Mouse (Mus musculus) forebrain, embryonic 12.5 days (tissue): ENCODE measurements around the gene Pdgfb. TPM values are rescaled to one million over a fixed set of nuclear protein-coding genes. Genes with fewer than 3 reads are reported as not detected.
A peak's percentile ranks its signal among the peaks of the same experiment; 100 is the strongest.

ENCODE experiments used
- ATAC-seq: fragments of 200-750 bp; cut with Nextera tagmentation; 2 replicates; pipeline ENCODE4 v1.8.0; 2017; ENCODE audit warnings: moderate TSS enrichment; ENCODE audit not compliant: low FRiP score
- H3K27ac ChIP-seq: fragments of 300-500 bp; sonication (generic); 2 replicates; pipeline ENCODE4 v1.5.1; 2016; ENCODE audit warnings: mild to moderate bottlenecking
- H3K27me3 ChIP-seq: fragments of 300-500 bp; sonication (generic); 2 replicates; pipeline ENCODE4 v1.6.1; 2016; ENCODE audit warnings: mild to moderate bottlenecking
- H3K36me3 ChIP-seq: fragments of 300-500 bp; sonication (generic); replicated peaks from 2 replicates; pipeline ENCODE4 v1.6.1; 2016; ENCODE audit warnings: mild to moderate bottlenecking
- H3K4me1 ChIP-seq: fragments of 300-500 bp; sonication (generic); 2 replicates; pipeline ENCODE4 v1.6.1; 2016
- H3K4me2 ChIP-seq: fragments of 300-500 bp; sonication (generic); 2 replicates; pipeline ENCODE4 v1.6.1; 2016; ENCODE audit warnings: mild to moderate bottlenecking, moderate library complexity
- H3K4me3 ChIP-seq: fragments of 300-500 bp; sonication (generic); replicated peaks from 2 replicates; pipeline ENCODE4 v1.5.1; 2016; ENCODE audit warnings: mild to moderate bottlenecking
- H3K9ac ChIP-seq: fragments of 300-500 bp; sonication (generic); 2 replicates; pipeline ENCODE4 v1.6.1; 2016; ENCODE audit warnings: mild to moderate bottlenecking
- H3K9me3 ChIP-seq: fragments of 300-500 bp; sonication (generic); 2 replicates; pipeline ENCODE4 v1.6.1; 2016
- WGBS: fragments of 180-500 bp; shearing (Covaris S2); methylation state at CpG from one replicate; pipeline ENCODE4 v1.1.7; 2016; 5-methylcytosine and 5-hydroxymethylcytosine counted together
- polyA plus RNA-seq: library from polyadenylated mRNA; unstranded; fragments of >200 nt; fragmentation: Nextera tagmentation; extraction: Ambion mirVana; gene quantifications from 2 replicates; pipeline ENCODE4 v1.2.1, GENCODE M21; 2016

The Pdgfb gene
- polyA plus RNA-seq, 1 experiment from 2014 or later, result 2.3 TPM

- no peaks in the 10 kb centered on the region for H3K36me3 ChIP-seq
- H3K9ac ChIP-seq, result peak overlapping the region; percentile 60
- peak overlapping the region; percentile 61 for H3K4me3 ChIP-seq
- H3K9me3 ChIP-seq, result no peaks in the 10 kb centered on the region
- H3K27ac ChIP-seq, result no peak overlapping the region
- 4% methylated on average over 22 of the region's 36 CpGs for WGBS
- H3K4me1 ChIP-seq, result peaks cover 33% of the 10 kb centered on the region
- no peak for ATAC-seq
- peak overlapping the region; percentile 100 for H3K4me2 ChIP-seq
- peaks cover 82% of the 10 kb centered on the region for H3K27me3 ChIP-seq
Observed at GRCm38 (mm10) chr15:80013256-80014030, 1.3 kb downstream of the Pdgfb start.

- H3K36me3 ChIP-seq, result no peaks in the 10 kb centered on the region
- 0 out of 2 replicates have a peak overlapping the region, but pooled peaks have one; percentile 21 for H3K27ac ChIP-seq
- H3K9ac ChIP-seq, result peak overlapping the region; percentile 60
- peaks cover 87% of the 10 kb centered on the region for H3K27me3 ChIP-seq
- WGBS, result under 1% methylated on average over 49 of the region's 60 CpGs
- peak overlapping the region; percentile 100 for H3K4me2 ChIP-seq
- peak overlapping the region; percentile 61 for H3K4me3 ChIP-seq
- H3K4me1 ChIP-seq, result peaks cover 33% of the 10 kb centered on the region
- no peaks in the 10 kb centered on the region for H3K9me3 ChIP-seq
- peak; percentile 47 for ATAC-seq
Observed at GRCm38 (mm10) chr15:80012527-80013201, 2.1 kb downstream of the Pdgfb start.

- Histone ChIP-seq H3K4me1 (peaks cover 33% of the 10 kb centered on the region), H3K9me3 (no peaks in the 10 kb centered on the region), H3K27me3 (peaks cover 82% of the 10 kb centered on the region), H3K9ac (peak overlapping the region; percentile 60), H3K4me2 (peak overlapping the region; percentile 100), H3K4me3 (peak overlapping the region; percentile 61), H3K27ac (0 out of 2 replicates have a peak overlapping the region, but pooled peaks have one; percentile 21), H3K36me3 (no peaks in the 10 kb centered on the region)
- ATAC-seq, result peak; percentile 63
- WGBS, result under 1% methylated on average over 50 of the region's 56 CpGs
Observed at GRCm38 (mm10) chr15:80011778-80012526, 2.8 kb downstream of the Pdgfb start.

GRCm38 (mm10) chr15:80011194-80011593 is 3.6 kb downstream of the Pdgfb start:
- H3K27me3 ChIP-seq, result peaks cover 74% of the 10 kb centered on the region
- H3K27ac ChIP-seq, result no peak overlapping the region
- no peak overlapping the region for H3K4me3 ChIP-seq
- no peak for ATAC-seq
- no peaks in the 10 kb centered on the region for H3K36me3 ChIP-seq
- peaks cover 33% of the 10 kb centered on the region for H3K4me1 ChIP-seq
- peak overlapping the region; percentile 100; the same call in 1 of the 2 replicates for H3K4me2 ChIP-seq
- no peak overlapping the region for H3K9ac ChIP-seq
- 44% methylated on average over 6 of the region's 6 CpGs for WGBS
- no peaks in the 10 kb centered on the region for H3K9me3 ChIP-seq

GRCm38 (mm10) chr15:80010182-80010558 is 4.6 kb downstream of the Pdgfb start:
- WGBS, result 36% methylated on average over 7 of the region's 7 CpGs
- H3K9me3 ChIP-seq, result no peaks in the 10 kb centered on the region
- H3K27ac ChIP-seq, result no peak overlapping the region
- H3K27me3 ChIP-seq, result peaks cover 69% of the 10 kb centered on the region
- H3K9ac ChIP-seq, result no peak overlapping the region
- no peak for ATAC-seq
- H3K4me3 ChIP-seq, result no peak overlapping the region
- no peak overlapping the region for H3K4me2 ChIP-seq
- peaks cover 38% of the 10 kb centered on the region for H3K4me1 ChIP-seq
- H3K36me3 ChIP-seq, result no peaks in the 10 kb centered on the region

GRCm38 (mm10) chr15:80009421-80010181 is 5.2 kb downstream of the Pdgfb start:
- WGBS, result 52% methylated on average over 12 of the region's 12 CpGs
- no peak for ATAC-seq
- H3K27me3 ChIP-seq, result peaks cover 64% of the 10 kb centered on the region
- H3K36me3 ChIP-seq, result no peaks in the 10 kb centered on the region
- H3K4me3 ChIP-seq, result no peak overlapping the region
- no peak overlapping the region for H3K4me2 ChIP-seq
- peaks cover 39% of the 10 kb centered on the region for H3K4me1 ChIP-seq
- H3K9me3 ChIP-seq, result no peaks in the 10 kb centered on the region
- no peak overlapping the region for H3K9ac ChIP-seq
- H3K27ac ChIP-seq, result no peak overlapping the region

- no peaks in the 10 kb centered on the region for H3K9me3 ChIP-seq
- peaks cover 37% of the 10 kb centered on the region for H3K4me1 ChIP-seq
- peaks cover 52% of the 10 kb centered on the region for H3K27me3 ChIP-seq
- H3K4me2 ChIP-seq, result no peak overlapping the region
- no peak for ATAC-seq
- no peaks in the 10 kb centered on the region for H3K36me3 ChIP-seq
- H3K9ac ChIP-seq, result no peak overlapping the region
- no peak overlapping the region for H3K27ac ChIP-seq
- no peak overlapping the region for H3K4me3 ChIP-seq
- 90% methylated on average over 6 of the region's 6 CpGs for WGBS
Observed at GRCm38 (mm10) chr15:80008461-80008860, 6.3 kb downstream of the Pdgfb start.

- no peak overlapping the region for H3K27ac ChIP-seq
- no peaks in the 10 kb centered on the region for H3K36me3 ChIP-seq
- H3K27me3 ChIP-seq, result peaks cover 29% of the 10 kb centered on the region
- ATAC-seq, result no peak
- H3K9ac ChIP-seq, result no peak overlapping the region
- WGBS, result 86% methylated on average over 7 of the region's 7 CpGs
- H3K9me3 ChIP-seq, result no peaks in the 10 kb centered on the region
- H3K4me2 ChIP-seq, result no peak overlapping the region
- no peak overlapping the region for H3K4me3 ChIP-seq
- peaks cover 20% of the 10 kb centered on the region for H3K4me1 ChIP-seq
Observed at GRCm38 (mm10) chr15:80006156-80006555, 8.6 kb downstream of the Pdgfb start.

GRCm38 (mm10) chr15:80005436-80005835 is 9.3 kb downstream of the Pdgfb start:
- Histone ChIP-seq H3K9me3 (no peaks in the 10 kb centered on the region), H3K27me3 (peaks cover 22% of the 10 kb centered on the region), H3K9ac (no peak overlapping the region), H3K4me3 (no peak overlapping the region), H3K4me1 (peaks cover 20% of the 10 kb centered on the region), H3K4me2 (no peak overlapping the region), H3K36me3 (no peaks in the 10 kb centered on the region), H3K27ac (no peak overlapping the region)
- ATAC-seq, result no peak
- WGBS, result 78% methylated on average over 10 of the region's 10 CpGs

- no peak overlapping the region for H3K4me3 ChIP-seq
- no peak overlapping the region for H3K9ac ChIP-seq
- H3K4me2 ChIP-seq, result 0 out of 2 replicates have a peak overlapping the region, but pooled peaks have one; percentile 2
- H3K9me3 ChIP-seq, result no peaks in the 10 kb centered on the region
- WGBS, result 16% methylated on average over 14 of the region's 14 CpGs
- no peaks in the 10 kb centered on the region for H3K36me3 ChIP-seq
- 0 out of 2 replicates have a peak overlapping the region, but pooled peaks have one; percentile 38 for H3K27ac ChIP-seq
- ATAC-seq, result no peak
- H3K27me3 ChIP-seq, result peaks cover 16% of the 10 kb centered on the region
- peaks cover 20% of the 10 kb centered on the region for H3K4me1 ChIP-seq
Observed at GRCm38 (mm10) chr15:80004644-80005340, 10.0 kb downstream of the Pdgfb start.

GRCm38 (mm10) chr15:80003581-80003980 is 11.2 kb downstream of the Pdgfb start:
- Histone ChIP-seq H3K4me3 (no peak overlapping the region), H3K27ac (peak overlapping the region; percentile 38; the same call in 1 of the 2 replicates), H3K36me3 (no peaks in the 10 kb centered on the region), H3K4me1 (peaks cover 20% of the 10 kb centered on the region), H3K4me2 (no peak overlapping the region), H3K9me3 (no peaks in the 10 kb centered on the region), H3K27me3 (0 out of 2 replicates have a peak, but pooled peaks cover 11% of the 10 kb centered on the region), H3K9ac (no peak overlapping the region)
- WGBS, result 31% methylated on average over 2 of the region's 2 CpGs
- ATAC-seq, result no peak
